29 mouse cellular contexts compared by ENCODE assay signal in the genomic region with DNA sequence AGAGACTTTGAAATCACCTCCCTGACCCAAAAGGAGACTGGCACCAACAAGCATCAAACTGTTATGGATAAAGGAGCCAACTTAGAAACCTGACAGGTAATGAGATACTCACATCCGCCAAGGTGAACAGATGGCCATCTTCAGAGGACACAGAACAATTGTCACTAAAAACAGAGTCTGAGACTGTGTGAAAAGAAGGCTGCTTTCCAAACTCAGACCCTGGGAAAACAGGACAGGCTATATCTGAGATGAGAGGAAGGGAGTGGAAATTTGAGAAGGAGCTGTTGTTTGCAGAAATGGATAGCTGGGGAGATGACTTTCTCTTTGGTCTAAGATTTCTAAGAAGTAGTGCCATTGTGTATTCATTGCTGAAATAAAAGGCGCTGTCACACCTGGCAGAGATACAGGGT.
DNase-seq lines count a peak whose midpoint lies in the region; ATAC-seq lines count a peak whose summit lies in the region.
"Had no signal": no experiment of that assay in that cellular context is flagged by ENCODE, and none has a peak within 500 bp of the region (broad histone marks: within the 10 kb centered on the region; RNA-seq: fewer than 3 reads in every experiment).

No protein-coding gene starts in this region.

- no peaks in the 10 kb centered on the region for H3K27me3 ChIP-seq in intestine, embryonic 15.5 days (replicated peaks)
- H3K27me3 ChIP-seq: heart, embryonic 13.5 days; limb, embryonic 13.5 days; liver, embryonic 12.5 days; megakaryocyte, embryonic 14.5 days; midbrain, embryonic 12.5 days; Patski; stomach, embryonic 15.5 days had no signal

- no peak overlapping the region for H3K27ac ChIP-seq in intestine, embryonic 15.5 days
- H3K27ac ChIP-seq: gastrocnemius, adult 2 months; heart, adult 2 months; heart, embryonic 13.5 days; hindbrain, embryonic 14.5 days; left cerebral cortex, adult 2 months; limb, embryonic 13.5 days; liver, embryonic 12.5 days; midbrain, embryonic 12.5 days; stomach, embryonic 15.5 days had no signal

- intact Hi-C loops in gastrocnemius, postnatal 14 days (cut with DNase I; ENCODE audit: low total_unique reads): no loop called here

- no peak overlapping the region for H3K4me2 ChIP-seq in intestine, embryonic 15.5 days (replicated peaks)
- H3K4me2 ChIP-seq: heart, embryonic 13.5 days; hindbrain, embryonic 14.5 days; limb, embryonic 13.5 days; liver, embryonic 12.5 days; midbrain, embryonic 12.5 days; stomach, embryonic 15.5 days had no signal

- no peaks in the 10 kb centered on the region for H3K9me3 ChIP-seq in intestine, embryonic 15.5 days
- H3K9me3 ChIP-seq: heart, embryonic 13.5 days; limb, embryonic 13.5 days; liver, embryonic 12.5 days; megakaryocyte, embryonic 14.5 days; midbrain, embryonic 12.5 days; stomach, embryonic 15.5 days had no signal

- no peak for DNase-seq in frontal cortex, adult 2 months (ENCODE audit: extremely low spot score in 1 of 2, low spot score in 1 of 2)
- peak; percentile 97 for DNase-seq in brain, adult 2 months (ENCODE audit: low read depth, low spot score)
- DNase-seq in cerebellum, adult 18-20 months: peak; percentile 81 to 91
- DNase-seq in cerebellum, postnatal 10 days: peak; percentile 71 to 79
- no peak for DNase-seq in gastrocnemius, postnatal 14 days
- no peak for DNase-seq in thymus, postnatal 10 days (ENCODE audit: low spot score in 2 of 2)
- DNase-seq: adrenal gland, postnatal 14 days; gastrocnemius, adult 2 months; heart, adult 2 months; heart, postnatal 10 days; kidney, adult 11 months; kidney, postnatal 25 days; liver, postnatal 0 days; lung, postnatal 4 days; retina, postnatal 1 day; right cerebral cortex, postnatal 25 days; thymus, postnatal 36 days had no signal

- H3K4me3 ChIP-seq in intestine, embryonic 15.5 days (replicated peaks): no peak overlapping the region
- H3K4me3 ChIP-seq: gastrocnemius, adult 2 months; heart, adult 2 months; heart, embryonic 13.5 days; left cerebral cortex, adult 2 months; limb, embryonic 13.5 days; liver, embryonic 12.5 days; megakaryocyte, embryonic 14.5 days; midbrain, embryonic 12.5 days; stomach, embryonic 15.5 days had no signal

- WGBS in intestine, embryonic 15.5 days: 80% methylated on average over 2 of the region's 2 CpGs

- peak; percentile 62; the same call in 1 of the 2 replicates for ATAC-seq in frontal cortex, adult (ENCODE audit: low TSS enrichment)
- no peak for ATAC-seq in intestine, embryonic 15.5 days
- ATAC-seq: forebrain, embryonic 14.5 days; liver, embryonic 12.5 days; liver, postnatal 0 days; Patski had no signal

- no peaks in the 10 kb centered on the region for H3K36me3 ChIP-seq in intestine, embryonic 15.5 days
- H3K36me3 ChIP-seq: heart, embryonic 13.5 days; limb, embryonic 13.5 days; liver, embryonic 12.5 days; midbrain, embryonic 12.5 days; stomach, embryonic 15.5 days had no signal

- H3K9ac ChIP-seq in intestine, embryonic 15.5 days: no peak overlapping the region
- H3K9ac ChIP-seq: heart, embryonic 13.5 days; hindbrain, embryonic 14.5 days; limb, embryonic 13.5 days; liver, embryonic 12.5 days; liver, postnatal 0 days; midbrain, embryonic 12.5 days; stomach, embryonic 15.5 days had no signal

- H3K4me1 ChIP-seq in intestine, embryonic 15.5 days (replicated peaks): no peaks in the 10 kb centered on the region
- H3K4me1 ChIP-seq: heart, embryonic 13.5 days; limb, embryonic 13.5 days; liver, embryonic 12.5 days; megakaryocyte, embryonic 14.5 days; midbrain, embryonic 12.5 days; stomach, embryonic 15.5 days had no signal

Comparison
In these comparisons a context has a peak if more than half of its experiments do, and no peak if none do; other contexts are left out.
1. DNase-seq: peak in brain, adult 2 months (single experiment), cerebellum, adult 18-20 months (2 of 2) and cerebellum, postnatal 10 days (2 of 2); none in frontal cortex, adult 2 months (0 of 2), gastrocnemius, postnatal 14 days (single experiment) and thymus, postnatal 10 days (0 of 2).